Mouse (Mus musculus) R1 (cell line): ENCODE data around the gene Plcb4.
A peak's percentile ranks its signal among the peaks of the same experiment; 100 is the strongest.

Source experiments
- DNase-seq: peaks from one replicate; pipeline ENCODE4 v3.0.0-alpha.2; 2018; ENCODE audit warnings: low read depth, low spot score

Gene Plcb4

DNA sequence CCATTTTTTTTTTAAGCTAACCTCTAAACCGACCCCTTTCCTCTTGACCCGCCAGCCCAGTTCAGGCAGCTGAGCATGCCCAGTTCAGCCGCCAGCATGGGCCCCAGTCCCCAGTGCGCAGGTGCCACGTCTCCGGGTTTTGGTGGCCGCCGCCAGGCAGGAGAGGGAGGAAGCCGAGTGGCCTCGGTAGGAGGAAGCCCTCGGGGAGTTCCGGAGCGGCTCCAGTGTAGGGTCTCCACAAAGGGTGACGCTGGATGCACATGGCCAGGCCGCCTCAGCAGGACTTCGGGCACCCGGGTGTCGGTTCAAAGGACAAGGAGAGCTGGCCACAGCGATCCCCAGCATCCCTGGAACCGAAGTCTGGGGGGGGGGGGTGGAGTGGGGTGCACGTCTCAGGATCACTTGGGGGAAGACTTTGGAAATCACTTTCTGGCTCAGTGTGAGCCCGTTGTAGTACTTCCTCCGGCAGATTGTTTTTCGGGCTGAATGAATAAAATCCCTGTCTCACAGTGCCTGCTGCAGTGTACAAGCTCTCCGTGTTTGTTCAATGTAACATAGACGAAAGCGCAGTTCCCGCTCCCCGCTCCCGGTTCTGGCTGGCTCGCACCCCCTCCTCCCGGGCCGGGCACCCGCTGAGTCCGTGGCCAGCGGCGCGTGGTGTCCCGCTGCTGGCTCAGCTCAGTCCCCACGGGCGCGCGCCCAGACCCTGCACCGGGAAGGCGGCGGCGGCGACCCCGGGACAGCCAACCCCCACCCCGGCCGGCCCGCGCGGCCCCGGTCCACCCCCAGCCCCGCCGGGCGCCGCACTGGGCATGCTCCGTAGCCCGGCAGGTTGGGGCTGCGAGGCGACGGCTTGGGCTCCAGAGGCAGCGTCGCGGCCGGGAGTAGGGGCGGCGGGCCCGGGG lies at the start of gene Plcb4:
Gene Plcb4 (plus strand): TSS at position 526 of the 905 bp plus-strand sequence.
- DNase-seq: peak; percentile 89

- peak; percentile 98 for DNase-seq
Observed at GRCm38 (mm10) chr2:135614651-135615261, 44.1 kb upstream of the Plcb4 start.

- no peak for DNase-seq
Observed at GRCm38 (mm10) chr2:135616090-135616489, 42.7 kb upstream of the Plcb4 start.

DNA sequence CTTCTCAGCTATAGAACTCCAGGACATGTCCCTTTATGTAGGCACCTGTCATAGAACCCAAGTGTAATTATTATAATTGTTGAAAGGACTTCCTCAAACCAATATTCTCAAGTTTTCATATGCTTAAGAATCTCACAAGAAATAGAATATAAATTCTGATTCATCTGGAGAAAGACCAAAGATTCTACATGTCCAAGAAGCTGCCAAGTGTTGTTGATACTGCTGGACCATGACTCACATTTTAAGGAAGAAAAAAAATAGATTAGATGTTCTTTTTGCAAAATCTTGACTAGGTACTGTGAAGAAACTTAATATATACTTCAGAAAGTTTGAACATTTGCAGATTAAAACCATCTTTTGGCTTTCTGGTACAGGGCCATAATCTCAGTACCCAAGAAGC lies 40.3 kb upstream of the Plcb4 start:
- DNase-seq: no peak

GRCm38 (mm10) chr2:135619956-135620355 lies 38.9 kb upstream of the Plcb4 start:
- no peak for DNase-seq

DNA sequence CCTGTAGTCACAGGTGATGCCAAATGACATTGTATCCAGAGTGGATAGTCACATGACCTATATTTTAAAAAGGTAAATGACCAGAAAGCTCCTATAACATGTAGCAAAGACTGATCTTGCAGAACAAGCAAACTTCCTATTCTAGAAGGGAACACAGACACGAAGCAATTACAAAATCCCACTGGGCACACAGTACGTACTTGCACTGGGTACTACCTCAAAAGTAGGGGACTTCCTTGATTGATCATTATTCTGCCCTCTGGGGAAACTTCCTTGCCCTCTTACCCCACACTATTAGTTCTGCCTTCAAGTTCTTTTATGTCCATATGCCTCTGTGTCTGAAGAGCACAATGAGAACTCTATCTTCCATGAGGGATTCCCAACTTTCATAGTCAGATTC lies 31.0 kb upstream of the Plcb4 start:
- DNase-seq: no peak

- DNase-seq: no peak
Observed at GRCm38 (mm10) chr2:135637227-135637626, 21.6 kb upstream of the Plcb4 start.

GRCm38 (mm10) chr2:135641002-135641401 lies 17.8 kb upstream of the Plcb4 start:
- DNase-seq: no peak

GRCm38 (mm10) chr2:135641636-135642035 lies 17.2 kb upstream of the Plcb4 start:
- DNase-seq: no peak

GRCm38 (mm10) chr2:135646226-135646625 lies 12.6 kb upstream of the Plcb4 start:
- DNase-seq: peak; percentile 95

DNA sequence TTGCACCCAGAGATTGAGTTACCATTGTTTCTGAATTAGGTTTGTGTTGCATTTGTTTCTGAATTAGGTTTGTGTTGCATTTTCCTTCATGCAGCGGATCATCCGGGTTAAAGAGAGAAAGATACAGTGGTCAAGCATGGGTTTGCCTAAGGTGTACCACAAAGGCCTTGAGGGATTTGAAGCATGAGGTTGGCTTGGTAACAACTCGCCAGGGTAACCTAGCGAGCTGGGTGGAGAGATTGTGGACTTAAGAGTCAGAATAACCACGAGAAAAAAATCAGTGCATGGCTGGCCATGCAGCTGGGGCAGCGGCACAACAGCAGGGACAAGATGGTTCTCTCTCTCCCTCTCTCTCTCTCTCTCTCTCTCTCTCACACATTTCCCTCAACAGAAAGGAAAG lies 12.2 kb upstream of the Plcb4 start:
- peak; percentile 64 for DNase-seq

- DNase-seq: peak; percentile 50
Observed at GRCm38 (mm10) chr2:135647985-135648384, 10.8 kb upstream of the Plcb4 start.

GRCm38 (mm10) chr2:135650885-135651284 lies 7.9 kb upstream of the Plcb4 start:
- peak; percentile 77 for DNase-seq

- peak; percentile 40 for DNase-seq
Observed at GRCm38 (mm10) chr2:135652040-135652439, 6.8 kb upstream of the Plcb4 start.

DNA sequence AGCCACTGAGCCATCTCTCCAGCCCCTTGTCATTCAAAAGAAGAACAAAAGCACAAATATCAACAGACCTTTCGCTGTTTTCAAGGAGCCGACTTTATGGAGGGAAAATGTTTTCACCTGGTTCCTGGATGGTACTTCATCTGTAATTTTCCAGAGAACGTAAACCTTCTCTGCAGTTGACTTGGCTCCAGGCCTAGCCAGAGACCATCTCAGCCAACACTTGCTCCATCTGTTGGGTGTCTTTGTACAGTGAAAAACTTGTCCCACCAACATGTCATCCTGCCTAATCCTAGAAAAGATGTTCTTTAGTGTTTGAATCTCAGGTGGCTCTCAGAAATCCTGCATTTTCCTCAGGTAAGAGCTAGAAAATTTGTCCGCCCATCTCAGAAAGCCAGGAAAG lies 6.4 kb upstream of the Plcb4 start:
- DNase-seq: no peak

DNA sequence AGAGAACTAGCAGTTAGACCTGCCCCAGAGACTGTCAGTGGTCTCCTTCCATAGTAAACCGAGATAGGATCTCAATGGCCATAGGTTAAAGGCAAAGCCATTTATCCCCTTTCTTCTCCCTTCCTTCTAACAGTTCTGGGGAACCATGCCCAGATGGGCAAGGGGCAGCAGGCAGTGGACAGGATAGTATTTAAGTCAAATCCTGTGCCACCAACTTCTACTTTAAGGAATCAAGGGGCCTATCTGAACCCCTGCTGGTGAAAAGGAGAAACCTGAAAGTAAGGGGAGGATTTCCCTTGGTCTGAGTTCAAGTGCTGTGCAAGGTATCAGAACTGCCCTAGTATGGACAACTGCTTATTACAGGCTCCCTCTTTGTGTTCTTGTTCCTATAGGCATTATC lies 2.9 kb upstream of the Plcb4 start:
- peak; percentile 42 for DNase-seq

DNA sequence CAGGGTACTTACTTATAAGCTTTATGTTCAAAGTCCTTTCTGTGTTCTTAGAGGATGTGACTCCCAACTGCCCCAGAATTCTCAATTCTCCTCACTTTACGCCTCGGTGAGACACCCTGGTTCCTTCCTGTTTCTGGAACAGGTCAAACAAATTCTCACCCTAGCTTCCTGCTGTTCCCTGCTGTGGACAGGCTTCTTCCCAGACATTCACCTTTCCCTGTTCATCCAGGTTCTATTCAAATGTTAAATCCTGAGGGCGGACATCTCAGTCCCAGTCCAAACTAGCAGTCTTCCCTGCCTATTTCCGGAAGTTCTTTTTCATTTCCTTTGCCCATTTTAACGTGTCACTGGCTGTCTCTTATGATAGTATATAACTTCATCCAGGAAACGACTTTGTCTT lies 2.2 kb upstream of the Plcb4 start:
- DNase-seq: peak; percentile 94

DNA sequence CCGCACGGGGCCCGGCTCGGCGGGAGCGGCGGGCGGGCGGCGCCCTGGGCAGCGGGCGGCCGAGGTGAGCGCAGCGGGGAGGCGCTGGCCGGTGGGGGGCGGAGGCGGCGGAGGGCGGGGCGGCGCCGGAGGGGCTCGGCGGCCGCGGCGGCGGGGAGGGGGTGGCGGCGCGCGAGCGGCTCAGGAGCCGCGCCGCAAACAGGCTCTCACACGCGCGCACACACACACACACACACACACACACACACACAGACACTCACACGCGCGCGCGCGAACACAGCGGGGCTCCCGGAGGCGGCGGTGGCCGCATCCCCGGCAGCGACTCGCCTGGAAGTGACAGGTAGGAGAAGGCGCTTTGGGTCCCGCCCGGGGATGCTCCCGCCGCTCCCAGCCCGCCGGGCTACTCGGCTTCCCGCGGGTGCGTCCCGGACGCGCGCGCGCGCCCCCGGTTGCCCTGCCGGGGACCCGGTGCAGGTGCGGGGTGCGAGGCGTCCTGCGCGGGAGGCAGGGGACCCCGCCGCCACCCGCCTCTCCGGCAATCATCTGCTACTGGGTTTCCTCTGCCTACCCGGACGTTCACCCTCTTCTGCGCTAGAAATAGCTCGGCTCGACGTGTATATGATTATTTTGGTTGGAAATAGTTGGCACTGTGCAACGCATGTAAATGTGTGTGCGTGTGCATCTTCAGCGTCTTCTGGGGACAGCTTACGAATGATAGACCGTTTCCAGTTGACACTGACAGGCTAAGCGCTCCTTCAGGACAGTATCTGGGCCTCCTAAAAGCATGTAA lies 775 bp downstream of the Plcb4 start:
- DNase-seq: peak; percentile 61

DNA sequence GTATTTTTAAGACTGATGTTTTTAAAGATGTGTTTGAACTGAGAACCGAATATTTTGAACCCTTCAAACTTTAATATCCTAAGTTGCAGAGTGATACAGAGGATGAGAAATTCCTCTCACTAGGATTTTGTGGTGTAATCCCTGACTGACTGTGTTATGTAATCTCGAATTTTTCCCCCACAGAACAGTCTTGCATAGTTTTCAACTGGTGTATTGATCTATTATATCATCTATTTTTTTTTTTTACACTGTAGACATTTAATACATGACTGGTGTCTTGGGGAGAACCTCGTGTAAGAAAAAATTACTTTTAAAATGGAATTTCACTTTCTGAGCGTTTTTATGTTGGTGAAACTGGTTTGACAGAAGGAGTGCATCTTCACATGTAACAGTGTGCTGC lies 2.0 kb downstream of the Plcb4 start:
- no peak for DNase-seq

DNA sequence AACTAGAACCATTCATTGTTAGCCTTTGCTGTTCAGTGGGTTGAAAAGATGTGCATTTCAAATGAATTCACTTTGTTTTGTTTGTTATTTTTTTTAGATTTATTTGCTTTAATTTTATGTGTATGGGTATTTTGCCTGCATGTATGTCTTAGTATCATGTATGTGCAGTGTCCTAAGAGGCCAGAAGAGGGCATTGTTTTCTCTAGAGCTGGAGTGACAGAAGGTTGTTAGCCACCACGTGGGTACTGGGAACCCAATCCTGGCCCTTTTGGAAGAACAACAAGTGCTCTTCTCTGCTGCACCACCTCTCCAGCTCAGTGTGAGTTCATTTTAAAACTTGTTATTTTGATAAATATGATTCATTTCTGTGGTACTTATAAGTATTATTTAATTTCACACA lies 5.0 kb downstream of the Plcb4 start:
- peak; percentile 79 for DNase-seq

DNA sequence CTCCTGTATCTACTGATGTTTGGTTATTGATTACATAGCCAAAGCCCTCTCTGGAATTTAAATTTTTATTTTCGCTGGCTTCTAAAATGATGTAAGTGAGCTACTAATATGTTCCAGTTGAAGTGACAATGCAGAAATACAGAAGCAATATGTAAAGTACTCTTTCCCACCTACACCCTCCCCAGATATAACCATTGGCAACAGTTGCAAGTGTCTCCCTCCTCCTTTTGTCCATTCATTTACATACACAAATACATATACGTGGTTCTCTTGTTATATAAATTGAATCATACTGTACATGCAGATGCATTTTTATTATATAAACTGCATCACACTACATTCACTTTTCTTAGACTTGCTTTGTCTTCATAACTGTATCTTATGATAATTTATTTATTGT lies 8.7 kb downstream of the Plcb4 start:
- DNase-seq: no peak

GRCm38 (mm10) chr2:135672459-135673104 lies 13.8 kb downstream of the Plcb4 start:
- DNase-seq: peak; percentile 40
